Mouse (Mus musculus) T-helper 1 cell (primary cell): ENCODE data around the gene Tle4.

Experiments used
- in situ Hi-C: fragments of 300-600 bp; cut with MboI, MseI; formaldehyde crosslinking; loops from one replicate; pipeline ENCODE4 v1.15.1; 2025; ENCODE audit warnings: high pct_unique_total_duplicates

The Tle4 gene

GRCm38 (mm10) chr19:14414957-14415356 lies 182.9 kb downstream of the Tle4 start:
- in situ Hi-C loops = loop anchor here (25.0 kb wide), 1 partner anchor 472 kb away; no protein-coding TSS in a partner anchor

DNA sequence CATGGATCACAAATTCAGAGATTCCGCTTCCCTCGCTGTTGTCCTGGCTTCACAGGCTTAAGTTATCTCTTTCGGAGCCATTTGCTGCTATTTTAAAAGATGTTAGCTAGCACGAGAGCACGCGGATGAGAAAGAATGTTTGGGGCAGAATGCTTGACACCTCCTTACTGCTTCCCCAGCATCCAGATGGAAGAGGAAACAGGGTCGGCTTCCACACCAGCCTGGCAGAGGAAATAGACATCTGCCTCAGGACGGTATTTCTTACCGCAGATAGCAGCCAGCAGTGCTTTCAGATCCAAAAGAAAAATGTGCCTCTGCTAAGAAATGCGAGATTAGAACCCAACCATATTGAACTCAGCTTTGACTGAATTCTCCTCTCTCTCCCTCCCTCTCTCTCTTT lies 191.2 kb downstream of the Tle4 start:
- in situ Hi-C loops = loop anchor here (25.0 kb wide), 1 partner anchor 481 kb away; no protein-coding TSS in a partner anchor
